Mouse (Mus musculus): Measurements from ENCODE around the gene Hist2h2ac.
A peak's percentile ranks its signal among the peaks of the same experiment; 100 is the strongest.
"Not testable (repeated sequence)": the region's sequence is repeated elsewhere in the genome, so short reads cannot be mapped to it uniquely, and the experiment has no call there.

Gene Hist2h2ac

GRCm38 (mm10) chr3:96220765-96221639 is at the start of gene Hist2h2ac, which contains the start of gene Hist2h2be:
Gene Hist2h2ac (minus strand): TSS chr3:96220880.
Gene Hist2h2be (plus strand): TSS chr3:96221119.
- DNase-seq: peak; percentile 84

- DNase-seq: peak; percentile 91
These were observed 49.1 kb upstream of the Hist2h2ac start, which contains the start of gene Hist2h2bb for GRCm38 (mm10) chr3:96269511-96270474. Gene Hist2h2bb (plus strand): TSS chr3:96269752.

- DNase-seq: not testable (repeated sequence)
These were observed 48.2 kb upstream of the Hist2h2ac start for GRCm38 (mm10) chr3:96268776-96269378.

GRCm38 (mm10) chr3:96268051-96268775 is 47.5 kb upstream of the Hist2h2ac start, which contains the start of gene Hist2h3b:
Gene Hist2h3b (plus strand): TSS chr3:96268654.
- DNase-seq: peak; percentile 76

GRCm38 (mm10) chr3:96267541-96267940 is 46.9 kb upstream of the Hist2h2ac start:
- DNase-seq: no peak

- no peak for DNase-seq
These were observed 45.5 kb upstream of the Hist2h2ac start for GRCm38 (mm10) chr3:96266132-96266710.

- DNase-seq: no peak
These were observed 43.8 kb upstream of the Hist2h2ac start for GRCm38 (mm10) chr3:96264404-96264949.

- no peak for DNase-seq
These were observed 43.1 kb upstream of the Hist2h2ac start for GRCm38 (mm10) chr3:96263558-96264403.

GRCm38 (mm10) chr3:96262979-96263550 is 42.4 kb upstream of the Hist2h2ac start, which contains the start of gene Hist2h4:
Gene Hist2h4 (minus strand): TSS chr3:96263311.
- DNase-seq: peak; percentile 96

- peak; percentile 85 for DNase-seq
These were observed 41.7 kb upstream of the Hist2h2ac start for GRCm38 (mm10) chr3:96262216-96262875.

GRCm38 (mm10) chr3:96261623-96262022 is 40.9 kb upstream of the Hist2h2ac start:
- DNase-seq: no peak

GRCm38 (mm10) chr3:96260220-96260619 is 39.5 kb upstream of the Hist2h2ac start:
- DNase-seq: no peak

- DNase-seq: no peak
These were observed 36.5 kb upstream of the Hist2h2ac start for GRCm38 (mm10) chr3:96257190-96257589.

GRCm38 (mm10) chr3:96255926-96256593 is 35.4 kb upstream of the Hist2h2ac start:
- DNase-seq: no peak

- DNase-seq: no peak
These were observed 34.1 kb upstream of the Hist2h2ac start for GRCm38 (mm10) chr3:96254683-96255355.

GRCm38 (mm10) chr3:96251787-96252186 is 31.1 kb upstream of the Hist2h2ac start:
- no peak for DNase-seq

GRCm38 (mm10) chr3:96250890-96251289 is 30.2 kb upstream of the Hist2h2ac start:
- no peak for DNase-seq

- DNase-seq: no peak
These were observed 28.3 kb upstream of the Hist2h2ac start for GRCm38 (mm10) chr3:96249034-96249345.
